Mouse (Mus musculus): ENCODE data around the gene Bpifb5.
A peak's percentile ranks its signal among the peaks of the same experiment; 100 is the strongest.
"Not testable (repeated sequence)": the region's sequence is repeated elsewhere in the genome, so short reads cannot be mapped to it uniquely, and the experiment has no call there.

Gene Bpifb5

GRCm38 (mm10) chr2:154223265-154223916 is at the start of gene Bpifb5:
Gene Bpifb5, plus strand, starts transcription at chr2:154223742.
- DNase-seq (ENCODE audit: low spot score in 2 of 2), result no peak

GRCm38 (mm10) chr2:154181900-154182299 is 41.6 kb upstream of the Bpifb5 start:
- DNase-seq (ENCODE audit: low spot score in 2 of 2), result not testable (repeated sequence)

DNA sequence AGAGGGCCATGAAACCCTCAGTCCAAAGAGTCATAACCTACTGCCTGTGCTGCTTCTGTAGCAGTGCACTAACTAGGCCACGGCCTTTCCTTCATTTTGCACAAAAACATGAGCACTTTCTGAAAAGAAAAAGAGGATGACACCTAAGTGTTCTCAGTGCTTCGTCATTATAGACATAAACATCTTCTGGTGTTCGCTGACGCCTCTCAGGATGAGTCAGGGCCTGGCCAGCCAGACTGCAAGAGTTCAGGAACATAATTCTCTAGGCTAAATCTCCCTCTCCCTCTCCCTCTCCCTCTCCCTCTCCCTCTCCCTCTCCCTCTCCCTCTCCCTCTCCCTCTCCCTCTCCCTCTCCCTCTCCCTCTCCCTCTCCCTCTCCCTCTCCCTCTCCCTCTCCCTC is 40.5 kb upstream of the Bpifb5 start:
- DNase-seq (ENCODE audit: low spot score in 2 of 2), result not testable (repeated sequence)

- no peak for DNase-seq (ENCODE audit: low spot score in 2 of 2)
Measured at GRCm38 (mm10) chr2:154185319-154185718, 38.2 kb upstream of the Bpifb5 start.

DNA sequence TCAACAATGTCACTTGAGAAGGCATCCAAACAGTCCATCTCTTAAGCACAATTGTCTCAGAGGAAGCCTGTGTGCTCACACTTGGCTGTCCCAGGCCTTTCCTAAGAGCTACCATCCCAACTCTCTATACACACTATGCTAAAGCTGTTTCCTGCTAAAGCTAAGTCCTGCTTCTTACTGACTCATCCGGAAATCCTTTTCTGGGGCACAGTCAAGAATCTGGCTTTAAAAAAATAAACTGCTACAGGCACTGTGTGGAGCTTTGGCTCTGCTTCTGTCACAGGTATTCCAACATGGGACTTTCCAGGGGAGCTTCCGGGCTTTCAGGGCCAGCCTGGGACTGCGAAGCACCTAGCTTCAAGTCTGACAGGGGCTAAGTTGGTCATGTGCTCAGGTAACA is 37.8 kb upstream of the Bpifb5 start:
- no peak for DNase-seq (ENCODE audit: low spot score in 2 of 2)

DNA sequence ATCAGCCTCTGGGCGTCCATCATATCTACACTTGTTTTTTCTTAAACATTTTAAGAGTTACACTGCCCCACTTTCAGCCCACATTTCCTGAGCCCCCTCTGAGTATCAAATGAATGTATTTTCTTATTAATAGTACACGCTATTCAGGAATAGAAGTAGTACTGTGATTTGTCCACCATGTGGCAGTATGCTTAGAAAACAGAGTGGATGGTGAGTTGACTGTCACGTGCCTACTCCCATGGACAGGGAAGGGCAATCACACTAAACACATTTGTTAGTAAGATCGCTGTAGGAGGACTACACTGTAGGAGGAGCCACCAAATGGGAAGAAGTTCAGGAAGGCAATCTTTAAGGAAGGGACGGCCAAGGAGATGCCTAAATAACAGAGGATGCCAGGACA is 36.1 kb upstream of the Bpifb5 start:
- no peak for DNase-seq (ENCODE audit: low spot score in 2 of 2)

GRCm38 (mm10) chr2:154189877-154190434 is 33.6 kb upstream of the Bpifb5 start:
- no peak for DNase-seq (ENCODE audit: low spot score in 2 of 2)

- DNase-seq (ENCODE audit: low spot score in 2 of 2), result no peak
Measured at GRCm38 (mm10) chr2:154190546-154191258, 32.8 kb upstream of the Bpifb5 start, which contains the start of gene Bpifb1. Gene Bpifb1, plus strand, starts transcription at chr2:154190818.

DNA sequence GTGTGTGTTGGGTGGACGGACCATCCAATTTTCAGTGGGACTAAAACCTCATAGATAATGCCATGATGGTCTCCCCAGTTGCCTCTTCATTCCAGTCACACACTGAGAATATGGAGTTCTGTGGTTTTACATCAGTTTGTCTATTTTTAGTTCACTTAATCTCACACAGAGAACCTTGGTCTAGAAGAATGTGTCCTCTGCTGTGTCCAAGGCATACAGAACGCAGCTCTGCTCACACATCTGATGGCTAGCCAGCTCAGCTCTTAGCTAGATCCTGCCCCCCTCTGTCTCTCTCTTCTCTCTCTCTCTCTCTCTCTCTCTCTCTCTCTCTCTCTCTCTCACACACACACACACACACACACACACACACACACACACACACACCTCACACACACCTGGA is 31.4 kb upstream of the Bpifb5 start:
- no peak for DNase-seq (ENCODE audit: low spot score in 2 of 2)

DNA sequence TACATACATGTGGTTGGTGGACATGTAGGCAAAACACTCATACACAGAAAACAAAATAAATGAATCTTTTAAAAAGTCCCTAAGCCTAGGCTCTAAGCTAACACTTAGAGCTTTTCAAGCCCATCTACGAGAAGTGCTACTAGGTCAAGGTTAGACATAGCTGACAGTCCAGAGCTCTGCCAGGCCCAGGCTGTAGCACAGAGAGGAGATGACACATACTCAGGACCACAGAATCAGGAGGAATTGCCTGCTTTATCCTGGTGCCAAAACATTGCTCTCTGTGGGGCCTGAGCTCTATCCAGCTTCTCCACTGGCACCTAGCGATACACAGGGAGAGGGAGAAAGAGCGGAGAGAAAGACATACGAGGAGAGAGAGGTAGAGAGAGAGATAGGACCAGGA is 30.5 kb upstream of the Bpifb5 start:
- no peak for DNase-seq (ENCODE audit: low spot score in 2 of 2)

DNA sequence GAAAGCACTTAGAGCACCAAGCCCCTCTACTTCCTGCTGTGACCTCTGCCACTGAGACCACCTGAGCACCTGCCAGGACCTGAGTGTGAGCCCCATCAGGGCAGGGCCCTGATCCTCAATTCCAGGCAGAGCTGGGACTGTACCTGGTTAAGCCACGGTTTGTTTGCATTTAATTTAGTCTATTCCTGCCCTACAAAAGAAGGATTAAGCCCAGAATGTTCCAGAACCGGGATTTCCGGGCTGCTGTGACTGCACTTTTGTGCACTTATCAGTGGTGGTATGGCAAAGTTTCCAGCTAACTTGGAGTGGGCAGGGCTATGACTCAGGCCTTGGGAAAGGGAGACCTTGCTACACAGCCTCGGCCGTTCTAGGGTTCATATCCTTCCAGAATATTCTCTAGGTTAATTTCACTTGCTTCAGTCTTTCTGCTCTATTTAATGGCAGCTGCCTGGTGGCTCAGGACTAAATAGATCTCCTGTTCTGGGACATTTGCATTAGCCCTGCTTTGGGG is 29.5 kb upstream of the Bpifb5 start:
- DNase-seq (ENCODE audit: low spot score in 2 of 2), result no peak

DNA sequence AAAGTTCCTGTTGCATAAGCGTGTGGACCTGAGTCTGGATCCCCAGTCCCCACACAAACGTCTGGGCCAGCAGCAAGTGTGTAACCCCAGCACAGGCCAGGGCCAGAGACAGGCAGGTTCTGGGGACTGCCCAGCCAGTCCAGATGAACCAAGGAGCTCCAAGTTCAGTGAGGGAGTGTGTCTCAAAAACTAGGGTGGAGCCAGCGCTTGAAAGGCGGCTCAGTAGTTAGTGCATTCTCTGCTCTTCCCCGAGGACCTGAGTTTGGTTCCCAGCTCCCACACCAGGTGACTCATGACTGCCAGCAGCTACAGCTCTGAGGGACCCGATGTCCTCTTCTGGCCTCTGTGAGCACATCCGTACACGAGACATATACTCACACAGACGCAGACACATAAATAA is 26.5 kb upstream of the Bpifb5 start:
- DNase-seq (ENCODE audit: low spot score in 2 of 2), result no peak

DNA sequence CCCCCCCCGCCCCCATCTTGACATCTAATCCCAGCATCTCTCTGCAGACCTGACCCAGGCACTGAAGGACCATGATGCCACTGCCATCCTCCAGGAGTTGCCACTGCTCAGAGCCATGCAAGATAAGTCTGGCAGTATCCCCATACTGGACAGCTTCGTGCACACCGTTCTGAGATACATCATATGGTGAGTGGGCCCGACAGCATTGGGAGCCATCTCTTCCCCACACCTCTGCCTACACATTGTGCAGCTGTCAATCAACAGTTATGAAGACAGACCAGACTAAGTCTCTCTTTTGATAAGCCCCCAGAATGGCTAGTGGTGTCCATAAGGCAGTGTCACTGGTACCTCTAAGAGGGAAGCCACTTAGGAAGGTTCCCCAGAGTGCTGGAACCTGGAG is 18.9 kb upstream of the Bpifb5 start:
- no peak for DNase-seq (ENCODE audit: low spot score in 2 of 2)

DNA sequence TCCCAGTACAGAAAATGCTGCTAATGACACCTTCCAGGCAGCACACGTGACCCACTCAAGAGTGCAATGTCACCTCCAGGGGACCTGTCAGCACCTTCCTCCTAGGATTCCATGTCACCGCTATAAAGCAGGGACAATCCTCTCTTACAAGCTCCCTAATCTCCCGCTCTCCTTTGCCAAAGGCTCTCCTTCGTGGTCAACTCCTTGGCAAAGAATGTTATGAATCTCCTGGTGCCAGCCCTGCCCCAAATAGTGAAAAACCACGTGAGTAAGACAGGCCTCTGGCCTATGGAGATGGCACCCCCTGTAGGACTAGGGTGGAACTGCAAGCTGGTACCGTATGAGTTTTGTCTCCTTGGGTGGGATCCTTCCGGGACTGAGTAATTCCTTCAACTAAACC is 16.6 kb upstream of the Bpifb5 start:
- no peak for DNase-seq (ENCODE audit: low spot score in 2 of 2)

- DNase-seq (ENCODE audit: low spot score in 2 of 2), result no peak
Measured at GRCm38 (mm10) chr2:154209112-154209511, 14.4 kb upstream of the Bpifb5 start.

DNA sequence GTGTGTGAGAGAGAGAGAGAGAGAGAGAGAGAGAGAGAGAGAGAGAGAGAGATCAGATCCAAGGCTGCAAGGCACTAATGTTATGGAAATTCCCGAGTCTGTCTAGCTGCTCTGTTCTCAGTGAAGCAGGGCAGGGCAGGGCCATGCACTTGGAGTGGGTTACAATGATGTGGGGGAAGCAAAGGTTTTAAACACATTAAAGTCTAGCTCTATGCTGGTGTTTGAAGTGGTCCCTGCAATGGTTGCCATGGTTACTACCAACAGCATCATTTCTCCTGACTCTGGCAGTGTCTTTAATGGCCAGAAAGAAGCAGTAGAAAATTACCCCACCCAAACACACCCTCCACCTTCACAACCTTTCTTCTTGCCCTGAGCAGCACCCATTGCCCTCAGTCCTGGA is 12.4 kb upstream of the Bpifb5 start:
- DNase-seq (ENCODE audit: low spot score in 2 of 2), result no peak

GRCm38 (mm10) chr2:154211881-154212280 is 11.7 kb upstream of the Bpifb5 start:
- DNase-seq (ENCODE audit: low spot score in 2 of 2), result peak; percentile 62 to 77

DNA sequence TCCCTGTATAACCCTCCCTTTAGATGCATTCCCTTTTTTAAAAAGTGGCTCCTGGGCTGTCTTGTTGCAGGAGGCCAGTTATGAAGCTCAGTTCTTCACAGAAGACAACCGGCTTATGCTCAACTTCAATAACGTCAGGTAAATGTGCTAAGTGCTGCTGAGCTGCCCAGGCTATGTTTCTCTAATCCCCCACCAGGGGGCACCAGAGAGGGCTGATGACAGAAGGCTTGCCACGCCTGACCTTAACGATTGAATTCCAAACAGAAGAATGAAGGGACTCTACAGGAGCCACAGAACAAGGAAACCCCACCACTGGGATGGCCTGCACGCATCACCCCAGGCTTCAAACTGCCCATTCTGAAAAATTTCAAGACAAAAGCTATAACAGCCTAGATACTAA is 8.4 kb upstream of the Bpifb5 start:
- peak in 1 of 2 experiments; percentile 20 for DNase-seq (ENCODE audit: low spot score in 2 of 2)

DNA sequence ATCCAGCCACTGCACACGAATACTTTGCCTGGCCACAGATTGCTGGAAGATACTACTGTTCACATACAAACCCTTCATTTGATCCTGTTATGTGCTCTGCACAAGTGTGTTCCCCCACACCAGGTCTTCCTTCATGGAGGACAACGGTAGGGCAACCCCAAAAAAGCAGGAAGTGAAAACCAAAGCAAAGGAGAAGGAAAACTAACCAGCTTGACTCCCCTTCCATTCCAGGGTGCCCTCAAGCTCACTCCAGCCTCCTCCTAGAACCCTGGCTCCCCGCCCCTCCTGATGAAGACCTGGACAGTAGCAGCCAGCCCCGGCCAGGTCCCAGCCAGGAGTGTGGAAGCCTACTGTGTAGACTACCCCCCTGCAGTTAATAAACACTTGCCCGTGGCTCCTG is 3.6 kb upstream of the Bpifb5 start:
- no peak for DNase-seq (ENCODE audit: low spot score in 2 of 2)

- DNase-seq (ENCODE audit: low spot score in 2 of 2), result no peak
Measured at GRCm38 (mm10) chr2:154223917-154224273, 353 bp downstream of the Bpifb5 start.

GRCm38 (mm10) chr2:154226991-154227390 is 3.4 kb downstream of the Bpifb5 start:
- no peak for DNase-seq (ENCODE audit: low spot score in 2 of 2)

GRCm38 (mm10) chr2:154227830-154228229 is 4.3 kb downstream of the Bpifb5 start:
- DNase-seq (ENCODE audit: low spot score in 2 of 2), result no peak

- no peak for DNase-seq (ENCODE audit: low spot score in 2 of 2)
Measured at GRCm38 (mm10) chr2:154233426-154233825, 9.9 kb downstream of the Bpifb5 start.
